Mouse (Mus musculus) erythroblast, adult 5-6 weeks (primary cell): ENCODE data around the gene Fam234a. TPM values are rescaled to one million over a fixed set of nuclear protein-coding genes. Genes with fewer than 3 reads are reported as not detected.

Experiments
- ATAC-seq: replicated peaks from 2 replicates; pipeline ENCODE4 v1.8.0; 2016; ENCODE audit warnings: moderate number of reproducible peaks, mild to moderate bottlenecking, moderate TSS enrichment, inconsistent platforms; ENCODE audit not compliant: poor library complexity, low FRiP score, severe bottlenecking
- total RNA-seq, 2 experiments: library from RNA; stranded (forward) in 1 of 2; stranded (reverse) in 1 of 2; fragments of 150-400 nt in 1 of 2; fragments of 200-764, 138-1000 nt in 1 of 2; gene quantifications; 2 replicates each; pipeline versions ENCODE4 v1.2.3 to v1.2.4; 2015 to 2017; ENCODE audit warnings: low replicate concordance in 2 of 2

Fam234a gene
- total RNA-seq (2015; ENCODE audit: low replicate concordance) (2.3 and 4.2 TPM in 2 replicates), total RNA-seq (2017; ENCODE audit: low replicate concordance) (2.4 and 4.8 TPM in 2 replicates)

GRCm38 (mm10) chr17:26244101-26244841 lies at the start of gene Fam234a:
Gene Fam234a (minus strand): TSS chr17:26244242.
- ATAC-seq = peak; percentile 91

GRCm38 (mm10) chr17:26289475-26289874 lies 45.4 kb upstream of the Fam234a start:
- no peak for ATAC-seq

GRCm38 (mm10) chr17:26286199-26286955 lies 42.3 kb upstream of the Fam234a start:
- no peak for ATAC-seq

GRCm38 (mm10) chr17:26276711-26277110 lies 32.7 kb upstream of the Fam234a start:
- no peak for ATAC-seq

- no peak for ATAC-seq
These were observed 31.9 kb upstream of the Fam234a start for GRCm38 (mm10) chr17:26275933-26276332.

- ATAC-seq = no peak
These were observed 28.5 kb upstream of the Fam234a start for GRCm38 (mm10) chr17:26272586-26272985.

GRCm38 (mm10) chr17:26269577-26269976 lies 25.5 kb upstream of the Fam234a start:
- ATAC-seq = 0 out of 2 replicates have a peak, but pooled peaks have one; percentile 46

GRCm38 (mm10) chr17:26268851-26269250 lies 24.8 kb upstream of the Fam234a start:
- no peak for ATAC-seq

GRCm38 (mm10) chr17:26262384-26262783 lies 18.3 kb upstream of the Fam234a start:
- ATAC-seq = no peak

- ATAC-seq = no peak
These were observed 17.8 kb upstream of the Fam234a start for GRCm38 (mm10) chr17:26261826-26262225.

GRCm38 (mm10) chr17:26255313-26255712 lies 11.3 kb upstream of the Fam234a start:
- no peak for ATAC-seq

- ATAC-seq = peak; percentile 39; the same call in 1 of the 2 replicates
These were observed 9.4 kb upstream of the Fam234a start for GRCm38 (mm10) chr17:26253399-26253798.

GRCm38 (mm10) chr17:26252539-26253251 lies 8.7 kb upstream of the Fam234a start, which contains the start of gene Luc7l:
Gene Luc7l (plus strand): TSS chr17:26252896.
- ATAC-seq = peak; percentile 98

GRCm38 (mm10) chr17:26251886-26252538 lies 8.0 kb upstream of the Fam234a start:
- no peak for ATAC-seq

- peak; percentile 61 for ATAC-seq
These were observed 456 bp downstream of the Fam234a start for GRCm38 (mm10) chr17:26243471-26244100.

GRCm38 (mm10) chr17:26240990-26241389 lies 3.1 kb downstream of the Fam234a start:
- no peak for ATAC-seq

- no peak for ATAC-seq
These were observed 3.8 kb downstream of the Fam234a start for GRCm38 (mm10) chr17:26240120-26240790.

- ATAC-seq = no peak
These were observed 4.5 kb downstream of the Fam234a start for GRCm38 (mm10) chr17:26239551-26239950.

GRCm38 (mm10) chr17:26237667-26238066 lies 6.4 kb downstream of the Fam234a start:
- no peak for ATAC-seq
